Mouse (Mus musculus) erythroblast, embryonic 14.5 days (primary cell): Measurements from ENCODE around the gene Tmem101. TPM values are rescaled to one million over a fixed set of nuclear protein-coding genes. Genes with fewer than 3 reads are reported as not detected.
A peak's percentile ranks its signal among the peaks of the same experiment; 100 is the strongest.

Experiments used
- H3K27me3 ChIP-seq: 2 replicates; pipeline ENCODE4 v1.6.1; 2012; ENCODE audit warnings: inconsistent platforms; ENCODE audit not compliant: control insufficient read depth
- H3K36me3 ChIP-seq: 2 replicates; pipeline ENCODE4 v1.6.1; 2012; ENCODE audit warnings: mild to moderate bottlenecking, inconsistent platforms; ENCODE audit not compliant: control insufficient read depth
- H3K4me1 ChIP-seq: 2 replicates; pipeline ENCODE4 v1.6.1; 2012; ENCODE audit warnings: inconsistent platforms; ENCODE audit not compliant: control insufficient read depth
- H3K4me3 ChIP-seq: replicated peaks from 2 replicates; pipeline ENCODE3; 2012; ENCODE audit warnings: moderate library complexity, mild to moderate bottlenecking, inconsistent platforms
- H3K9me3 ChIP-seq: 2 replicates; pipeline ENCODE4 v1.6.1; 2012; ENCODE audit warnings: low read length, inconsistent platforms, mixed read lengths; ENCODE audit not compliant: control insufficient read depth
- GATA1 ChIP-seq: IDR thresholded peaks from 2 replicates; pipeline ENCODE4 v1.6.1; 2012; ENCODE audit warnings: low read length, inconsistent platforms, mixed read lengths
- TAL1 ChIP-seq: IDR thresholded peaks from 3 replicates; pipeline ENCODE4 v1.6.1; 2012; ENCODE audit warnings: low read length, inconsistent platforms, mixed read lengths
- polyA plus RNA-seq: library from polyadenylated mRNA; stranded (reverse); fragments of >175 nt; gene quantifications from 2 replicates; pipeline ENCODE4 v1.2.3, GENCODE M21; 2012

Tmem101 gene
- polyA plus RNA-seq = 1.1 and 1.7 TPM in 2 replicates

DNA sequence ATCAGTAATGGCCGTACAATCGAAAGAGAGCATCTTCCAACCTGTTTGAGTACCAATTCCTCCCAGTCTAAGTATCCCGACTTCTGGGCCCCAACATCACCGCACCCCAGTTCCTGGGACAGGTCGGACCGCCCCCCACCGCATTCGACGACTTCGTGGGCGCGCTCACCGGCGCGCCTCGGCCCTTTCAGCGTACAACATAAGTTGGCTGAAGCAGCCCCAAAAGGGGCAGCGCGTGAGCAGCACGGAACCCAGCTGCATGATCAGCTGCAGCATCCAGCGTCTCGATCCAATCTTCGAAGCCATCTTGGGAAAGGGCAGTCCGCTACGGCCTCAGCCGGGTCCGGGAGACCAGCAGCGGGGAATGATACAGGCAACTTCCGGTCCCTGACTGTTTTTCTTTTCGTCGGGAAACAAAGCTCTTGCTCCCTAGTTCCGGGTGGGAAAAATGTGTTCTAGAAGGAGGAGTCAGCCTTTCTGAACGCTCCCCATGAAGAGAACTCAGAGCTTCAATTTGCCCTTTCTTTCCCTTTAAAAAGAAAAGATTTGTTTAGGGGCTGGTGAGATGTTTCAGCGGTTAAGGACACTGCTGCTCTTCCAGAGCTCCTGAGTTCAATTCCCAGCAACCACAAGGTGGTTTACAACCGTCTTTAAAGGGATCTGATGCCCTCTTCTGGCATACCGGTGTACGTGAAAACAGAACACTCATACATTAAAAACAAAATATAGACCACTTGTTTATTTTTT, at the start of gene Tmem101:
TSS of gene Tmem101 (minus strand) at position 366 of the 747 bp plus-strand sequence.
- no peak for TF ChIP-seq TAL1
- TF ChIP-seq GATA1 = 0 out of 2 replicates have a peak, but pooled peaks have one; percentile 12
- peaks cover 5% of the 10 kb centered on the region; the same call in 1 of the 2 replicates for H3K27me3 ChIP-seq
- H3K9me3 ChIP-seq = no peaks in the 10 kb centered on the region
- H3K4me1 ChIP-seq = peaks cover 26% of the 10 kb centered on the region
- H3K36me3 ChIP-seq = peaks cover 32% of the 10 kb centered on the region
- H3K4me3 ChIP-seq = peak within 1 kb of the TSS; percentile 86

DNA sequence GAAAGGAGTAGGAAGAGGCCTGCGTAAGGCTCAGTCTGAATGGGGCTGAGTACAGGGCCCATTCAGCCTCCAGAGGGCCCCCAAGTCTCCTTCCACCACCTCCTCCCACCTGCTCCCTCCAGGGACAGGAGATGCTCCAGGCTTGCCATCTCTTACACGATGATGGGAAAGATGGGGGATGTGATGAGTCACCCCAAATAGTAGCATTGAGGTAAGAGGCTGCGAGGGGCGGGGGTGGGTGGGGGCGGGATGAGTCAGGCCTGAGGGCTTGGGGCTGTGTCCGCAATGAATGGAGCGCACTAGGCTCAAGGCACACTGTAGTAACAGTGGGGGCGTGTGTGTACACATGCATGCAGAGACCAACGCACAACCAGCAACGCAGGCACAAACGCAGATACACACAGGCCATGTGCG, 45.2 kb upstream of the Tmem101 start:
- TF ChIP-seq TAL1 = no peak
- TF ChIP-seq GATA1 = no peak
- Histone ChIP-seq H3K9me3 (no peaks in the 10 kb centered on the region), H3K36me3 (peaks cover 66% of the 10 kb centered on the region), H3K27me3 (no peaks in the 10 kb centered on the region), H3K4me3 (no peak overlapping the region), H3K4me1 (peaks cover 2% of the 10 kb centered on the region)

DNA sequence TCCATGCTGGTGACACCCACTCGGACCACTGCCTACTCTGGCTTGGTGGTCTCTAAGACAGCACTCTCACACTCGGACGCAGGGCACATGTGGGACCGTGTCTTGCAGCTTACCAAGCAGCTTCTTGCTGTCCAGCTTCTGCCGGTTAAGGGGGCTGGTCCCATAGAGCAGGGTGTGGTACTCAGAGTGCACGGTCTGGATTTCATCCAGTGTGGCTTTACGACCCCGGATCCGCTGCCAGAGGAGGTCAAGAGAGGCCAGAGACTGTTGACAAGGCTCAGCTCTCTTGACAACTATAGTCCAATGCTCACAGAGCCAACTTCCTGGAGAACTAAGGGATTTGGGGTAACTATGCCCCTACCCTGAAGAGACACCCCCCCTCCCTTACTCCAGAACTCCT, 43.7 kb upstream of the Tmem101 start:
- Histone ChIP-seq H3K27me3 (no peaks in the 10 kb centered on the region), H3K4me1 (peaks cover 10% of the 10 kb centered on the region), H3K36me3 (peaks cover 74% of the 10 kb centered on the region), H3K4me3 (no peak overlapping the region), H3K9me3 (no peaks in the 10 kb centered on the region)
- TF ChIP-seq TAL1 = no peak
- TF ChIP-seq GATA1 = no peak

GRCm38 (mm10) chr11:102198245-102198644, 42.0 kb upstream of the Tmem101 start:
- Histone ChIP-seq H3K27me3 (no peaks in the 10 kb centered on the region), H3K9me3 (no peaks in the 10 kb centered on the region), H3K36me3 (peaks cover 72% of the 10 kb centered on the region), H3K4me1 (peaks cover 7% of the 10 kb centered on the region), H3K4me3 (no peak overlapping the region)
- TF ChIP-seq TAL1 (no peak), GATA1 (no peak)

DNA sequence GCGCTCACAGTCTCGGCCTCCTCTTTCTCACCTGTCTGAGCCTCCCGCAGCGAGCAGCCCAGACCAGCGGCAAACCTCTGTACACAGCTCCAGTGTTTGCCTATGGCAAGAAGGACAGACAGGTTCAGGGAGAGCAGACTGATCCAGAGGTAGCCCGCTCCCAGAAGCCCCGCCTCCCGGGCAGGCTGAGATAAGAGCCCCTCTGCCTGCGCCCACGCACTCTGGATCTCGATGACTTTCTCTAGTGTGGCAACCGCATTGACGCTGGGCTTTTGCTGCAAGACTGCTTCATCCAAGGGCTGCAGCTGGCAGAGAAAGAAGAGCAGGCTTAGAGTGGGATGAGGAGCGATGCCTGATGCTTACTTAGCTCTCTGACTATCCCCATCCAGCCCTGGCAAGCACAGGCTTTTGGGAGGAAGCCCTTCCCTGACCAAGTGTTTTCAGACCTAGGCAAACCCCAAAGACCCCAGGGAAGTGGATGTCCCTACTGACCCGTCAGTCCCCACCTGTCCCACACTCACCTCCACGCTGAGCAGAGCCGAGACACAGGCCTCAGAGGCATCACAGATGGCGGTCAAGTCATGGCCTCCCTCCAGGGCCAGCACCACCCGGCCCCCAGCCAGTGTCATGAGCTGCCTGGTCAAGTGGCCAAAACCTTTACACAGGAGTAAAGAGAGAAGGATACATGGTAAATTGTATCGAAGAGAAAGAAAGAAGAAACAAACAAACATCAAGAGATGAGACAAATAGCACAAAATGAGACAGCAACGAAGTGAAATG, 40.0 kb upstream of the Tmem101 start:
- TF ChIP-seq TAL1 (no peak), GATA1 (no peak)
- Histone ChIP-seq H3K27me3 (no peaks in the 10 kb centered on the region), H3K36me3 (peaks cover 62% of the 10 kb centered on the region), H3K4me3 (no peak overlapping the region), H3K4me1 (peaks cover 10% of the 10 kb centered on the region), H3K9me3 (no peaks in the 10 kb centered on the region)

DNA sequence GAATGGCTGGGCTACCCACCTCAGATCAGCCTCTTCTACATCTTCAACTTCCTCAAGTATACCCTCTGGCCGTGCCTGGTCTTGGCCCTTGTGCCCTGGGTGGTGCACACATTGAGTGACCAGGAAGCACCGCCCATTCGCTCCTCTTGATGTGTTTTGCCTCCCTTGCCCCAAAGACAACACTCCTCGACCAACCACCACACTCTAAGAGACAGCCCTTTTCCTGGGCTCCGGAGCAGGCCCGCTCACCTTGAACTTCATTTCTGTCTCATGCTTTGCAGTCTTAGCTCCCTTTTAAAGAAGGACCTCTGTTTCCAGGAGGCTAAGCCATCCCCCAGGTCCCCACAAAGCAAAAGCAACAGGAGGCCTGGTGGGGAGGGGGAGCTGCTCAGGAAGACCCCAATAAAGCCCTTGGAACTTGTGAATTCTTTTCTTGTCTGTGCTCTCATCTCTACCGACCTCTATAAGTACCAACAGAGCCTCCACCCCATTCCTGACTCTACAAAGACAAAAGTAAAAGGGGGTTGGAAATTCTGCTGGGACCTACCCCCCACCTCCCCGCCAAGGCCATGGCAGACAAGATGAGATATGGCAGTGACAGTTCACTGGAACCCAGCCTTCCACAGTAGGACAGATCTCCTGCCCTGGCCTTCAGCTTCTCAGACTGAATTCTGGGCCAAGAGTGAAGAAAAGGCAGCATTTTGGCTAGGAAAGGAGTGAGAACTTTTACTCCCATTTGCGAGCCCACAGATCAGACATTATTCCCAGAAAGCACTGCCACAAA, 37.6 kb upstream of the Tmem101 start:
- Histone ChIP-seq H3K36me3 (peaks cover 41% of the 10 kb centered on the region), H3K27me3 (no peaks in the 10 kb centered on the region)

DNA sequence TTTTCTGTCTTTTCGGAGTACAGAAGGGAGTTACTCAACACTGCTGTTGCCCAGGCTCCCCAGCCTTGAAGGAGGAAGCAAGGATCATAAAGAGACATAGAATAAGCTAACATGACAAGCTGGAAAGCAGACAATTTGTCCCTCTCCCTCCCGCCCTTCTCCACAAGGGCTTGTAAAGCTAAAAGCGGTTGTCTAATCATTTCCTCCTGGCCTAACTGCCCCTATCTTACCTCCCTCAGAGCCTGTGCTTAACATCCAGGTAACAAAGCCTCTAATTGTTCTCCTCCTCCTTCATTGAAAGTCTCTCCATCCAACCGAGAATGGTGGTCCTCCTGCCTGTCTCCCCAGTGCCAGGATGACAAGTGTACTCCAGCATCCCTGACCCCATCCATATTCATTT, 34.6 kb upstream of the Tmem101 start:
- H3K36me3 ChIP-seq = peaks cover 17% of the 10 kb centered on the region
- H3K4me3 ChIP-seq = no peak overlapping the region
- no peaks in the 10 kb centered on the region for H3K27me3 ChIP-seq
- TF ChIP-seq TAL1 (no peak), GATA1 (no peak)
- no peaks in the 10 kb centered on the region for H3K9me3 ChIP-seq
- peaks cover 33% of the 10 kb centered on the region for H3K4me1 ChIP-seq

More for the DNA sequence above, 37.6 kb upstream of the Tmem101 start:
- no peaks in the 10 kb centered on the region for H3K9me3 ChIP-seq
- H3K4me3 ChIP-seq = no peak overlapping the region
- TF ChIP-seq TAL1 (no peak), GATA1 (no peak)
- peaks cover 33% of the 10 kb centered on the region for H3K4me1 ChIP-seq

DNA sequence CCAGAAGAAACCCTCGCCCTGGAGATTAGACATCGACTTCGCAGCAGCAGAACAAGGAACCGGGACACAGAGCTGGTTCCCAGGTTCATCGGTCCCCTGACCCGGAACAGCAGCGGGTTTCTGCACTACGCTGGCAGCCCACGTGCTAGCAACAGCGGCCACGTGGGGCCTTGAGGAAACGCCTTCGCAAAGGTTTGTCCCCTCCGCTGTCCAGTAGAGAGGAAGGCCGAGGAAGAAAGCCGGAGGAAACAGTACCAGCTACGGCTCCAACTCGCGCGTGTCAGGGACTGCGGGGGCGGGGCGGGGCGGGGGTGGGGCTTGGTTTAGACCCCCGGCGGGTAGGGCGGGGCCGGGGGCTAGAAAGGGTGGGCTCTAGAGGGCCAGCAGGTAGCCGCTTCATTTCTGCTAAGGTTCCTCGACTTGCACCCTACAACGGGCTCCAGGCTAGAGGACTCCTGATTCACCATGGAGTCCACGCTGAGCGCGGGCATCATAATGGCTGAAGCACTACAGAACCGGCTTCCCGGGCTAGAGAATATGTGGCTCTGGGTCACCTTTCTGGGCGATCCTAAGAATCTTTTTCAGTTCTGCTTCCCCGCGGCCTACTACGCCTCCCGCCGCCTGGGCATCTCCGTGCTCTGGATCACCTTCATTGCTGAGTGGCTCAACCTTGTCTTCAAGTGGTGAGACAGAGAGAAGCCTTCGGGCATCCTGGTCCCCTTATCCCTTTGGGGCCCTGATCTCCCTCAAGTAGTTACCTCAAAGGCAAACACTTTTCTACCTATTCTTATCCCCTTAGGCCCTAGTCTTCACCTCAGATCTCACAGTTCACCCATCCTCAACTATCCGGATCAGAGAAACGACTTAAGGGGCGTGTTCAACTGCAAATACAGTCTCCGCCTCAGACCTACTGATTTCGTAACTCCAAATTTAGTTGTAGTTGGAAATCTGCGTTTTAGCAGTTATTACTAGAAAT, 33.5 kb upstream of the Tmem101 start, which contains the start of gene G6pc3:
TSS of gene G6pc3 (plus strand) at position 160 of the 976 bp plus-strand sequence.
- Histone ChIP-seq H3K27me3 (no peaks in the 10 kb centered on the region), H3K9me3 (no peaks in the 10 kb centered on the region), H3K36me3 (peaks cover 8% of the 10 kb centered on the region), H3K4me3 (peak within 1 kb of the TSS; percentile 66), H3K4me1 (peaks cover 38% of the 10 kb centered on the region)
- TF ChIP-seq GATA1 = no peak
- no peak for TF ChIP-seq TAL1
